Mouse (Mus musculus) forebrain, embryonic 16.5 days (tissue): ENCODE results near the gene Lrrc74a. TPM values are rescaled to one million over a fixed set of nuclear protein-coding genes. Genes with fewer than 3 reads are reported as not detected.

Experiments used
- ATAC-seq: fragments of 200-750 bp; cut with Nextera tagmentation; 2 replicates; pipeline ENCODE4 v1.8.0; 2017; ENCODE audit warnings: mild to moderate bottlenecking, moderate library complexity
- H3K27ac ChIP-seq: fragments of 300-500 bp; sonication (generic); 2 replicates; pipeline ENCODE4 v1.5.1; 2014; ENCODE audit warnings: low read length, control low read depth
- H3K27me3 ChIP-seq: fragments of 300-500 bp; sonication (generic); replicated peaks from 2 replicates; pipeline ENCODE4 v1.6.1; 2014; ENCODE audit warnings: low read length; ENCODE audit not compliant: control insufficient read depth, insufficient read depth
- H3K36me3 ChIP-seq: fragments of 300-500 bp; sonication (generic); 2 replicates; pipeline ENCODE4 v1.6.1; 2014; ENCODE audit not compliant: control insufficient read depth, insufficient read depth
- H3K4me1 ChIP-seq: fragments of 300-500 bp; sonication (generic); replicated peaks from 2 replicates; pipeline ENCODE4 v1.6.1; 2014; ENCODE audit warnings: low read length; ENCODE audit not compliant: control insufficient read depth, insufficient read depth
- H3K4me2 ChIP-seq: fragments of 300-500 bp; sonication (generic); 2 replicates; pipeline ENCODE4 v1.6.1; 2014; ENCODE audit warnings: mild to moderate bottlenecking, low read length, control low read depth
- H3K4me3 ChIP-seq: fragments of 300-500 bp; sonication (generic); replicated peaks from 2 replicates; pipeline ENCODE4 v1.5.1; 2014; ENCODE audit warnings: mild to moderate bottlenecking, low read length, control low read depth
- H3K9ac ChIP-seq: fragments of 300-500 bp; sonication (generic); replicated peaks from 2 replicates; pipeline ENCODE4 v1.6.1; 2014; ENCODE audit warnings: low read depth, low read length, control low read depth
- H3K9me3 ChIP-seq: fragments of 300-500 bp; sonication (generic); 2 replicates; pipeline ENCODE4 v1.6.1; 2016; ENCODE audit warnings: low read length; ENCODE audit not compliant: control insufficient read depth
- WGBS: fragments of 180-500 bp; shearing (Covaris S2); extraction: QIAGEN DNeasy Blood & Tissue Kit; methylation state at CpG from one replicate; pipeline ENCODE4 v1.1.7; 2014; 5-methylcytosine and 5-hydroxymethylcytosine counted together
- polyA plus RNA-seq: library from polyadenylated mRNA; unstranded; fragments of >200 nt; fragmentation: Nextera tagmentation; extraction: Ambion mirVana; gene quantifications from 2 replicates; pipeline ENCODE4 v1.2.1, GENCODE M21; 2015

Gene Lrrc74a
- polyA plus RNA-seq, 1 experiment from 2014 or later, result not detected

DNA sequence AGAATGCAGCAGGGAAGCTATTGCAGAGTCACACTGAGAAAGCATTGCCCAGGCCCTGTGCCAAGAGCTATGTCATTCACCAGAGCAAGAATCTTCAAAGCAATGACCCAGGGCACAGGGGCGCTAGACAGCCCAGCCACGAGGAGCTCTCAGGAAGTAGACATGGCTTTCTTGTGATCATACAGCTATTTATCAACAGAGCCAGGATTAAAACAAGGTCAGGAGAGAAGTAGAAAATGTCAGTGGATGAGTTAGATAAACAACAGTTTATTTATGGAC lies 56.6 kb downstream of the Lrrc74a start:
- H3K36me3 ChIP-seq, result no peaks in the 10 kb centered on the region
- H3K27ac ChIP-seq, result no peak overlapping the region
- no peak for ATAC-seq
- H3K4me1 ChIP-seq, result peaks cover 28% of the 10 kb centered on the region
- H3K4me3 ChIP-seq, result no peak overlapping the region
- no peaks in the 10 kb centered on the region for H3K27me3 ChIP-seq
- H3K9me3 ChIP-seq, result no peaks in the 10 kb centered on the region
- H3K4me2 ChIP-seq, result no peak overlapping the region
- no peak overlapping the region for H3K9ac ChIP-seq
- WGBS, result 18% methylated on average over 2 of the region's 2 CpGs

DNA sequence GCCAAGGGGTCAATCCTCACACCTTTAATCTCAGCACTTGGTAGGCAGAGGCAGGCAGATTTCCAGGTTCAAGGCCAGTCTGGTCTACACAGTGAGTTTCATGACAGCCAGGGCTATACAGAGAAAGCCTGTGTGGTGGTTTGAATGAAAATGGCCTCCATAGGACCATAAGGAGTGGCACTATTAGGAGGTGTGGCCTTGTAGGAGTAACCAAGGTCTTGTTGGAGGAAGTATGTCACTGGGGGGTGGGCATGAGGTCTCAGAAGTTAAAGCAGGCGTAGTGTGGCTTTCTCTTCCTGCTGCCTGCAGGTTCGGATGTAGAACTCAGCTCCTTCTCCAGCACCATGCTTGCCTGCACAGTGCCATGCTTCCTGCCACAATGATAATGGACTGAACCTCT lies 57.8 kb downstream of the Lrrc74a start:
- Histone ChIP-seq H3K27ac (no peak overlapping the region), H3K4me3 (no peak overlapping the region), H3K36me3 (no peaks in the 10 kb centered on the region), H3K9me3 (no peaks in the 10 kb centered on the region), H3K27me3 (no peaks in the 10 kb centered on the region), H3K9ac (no peak overlapping the region), H3K4me2 (no peak overlapping the region), H3K4me1 (peaks cover 22% of the 10 kb centered on the region)
- whole genome bisulfite sequencing, result 88% methylated on average over 2 of the region's 2 CpGs
- no peak for ATAC-seq

DNA sequence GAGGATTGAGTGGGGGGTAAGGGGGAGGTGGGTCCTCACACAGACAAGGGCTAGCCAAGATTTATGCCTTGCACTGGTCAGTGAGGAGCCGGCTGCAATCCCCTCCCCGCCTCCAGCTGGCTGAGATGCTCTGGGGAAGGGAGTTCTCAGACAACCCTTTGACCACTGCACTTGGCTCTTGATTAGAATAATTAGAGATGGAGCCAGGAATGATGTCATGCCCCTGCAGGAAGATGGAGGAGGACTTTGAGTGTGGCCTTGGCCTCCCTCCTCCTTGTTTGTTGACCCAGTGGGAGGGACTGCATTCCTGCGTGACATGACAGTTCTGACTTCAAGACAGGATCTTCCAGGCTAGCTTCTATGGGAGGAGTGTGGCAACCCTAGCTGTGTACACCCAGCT lies 59.7 kb downstream of the Lrrc74a start:
- ATAC-seq, result no peak
- 29% methylated on average over 3 of the region's 3 CpGs for WGBS
- Histone ChIP-seq H3K36me3 (no peaks in the 10 kb centered on the region), H3K4me2 (no peak overlapping the region), H3K4me3 (no peak overlapping the region), H3K9me3 (no peaks in the 10 kb centered on the region), H3K27ac (no peak overlapping the region), H3K9ac (no peak overlapping the region), H3K4me1 (peaks cover 19% of the 10 kb centered on the region), H3K27me3 (no peaks in the 10 kb centered on the region)

DNA sequence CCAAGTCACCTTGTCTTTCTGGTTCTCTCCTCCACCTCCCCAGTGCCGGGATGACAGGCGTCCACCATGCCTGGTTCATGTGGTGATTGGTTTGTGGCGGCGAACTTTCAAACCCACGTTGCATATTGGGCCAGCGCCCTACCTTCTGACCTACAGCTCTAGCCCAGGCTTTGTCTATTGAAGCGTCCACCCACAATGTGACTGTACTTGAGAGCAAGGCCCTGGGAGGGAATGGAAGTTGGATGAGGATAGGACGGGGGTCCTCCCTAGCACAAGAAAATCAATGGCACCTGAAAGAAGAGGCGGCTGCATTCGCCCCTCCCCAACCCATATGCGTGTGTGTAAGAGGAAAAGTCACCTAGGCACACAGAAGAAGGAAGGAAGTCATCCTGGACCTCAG lies 60.2 kb downstream of the Lrrc74a start:
- Histone ChIP-seq H3K4me3 (no peak overlapping the region), H3K9me3 (no peaks in the 10 kb centered on the region), H3K9ac (no peak overlapping the region), H3K27ac (no peak overlapping the region), H3K4me2 (no peak overlapping the region), H3K36me3 (no peaks in the 10 kb centered on the region), H3K27me3 (no peaks in the 10 kb centered on the region), H3K4me1 (peaks cover 24% of the 10 kb centered on the region)
- no peak for ATAC-seq
- 92% methylated on average over 11 of the region's 11 CpGs for whole genome bisulfite sequencing

DNA sequence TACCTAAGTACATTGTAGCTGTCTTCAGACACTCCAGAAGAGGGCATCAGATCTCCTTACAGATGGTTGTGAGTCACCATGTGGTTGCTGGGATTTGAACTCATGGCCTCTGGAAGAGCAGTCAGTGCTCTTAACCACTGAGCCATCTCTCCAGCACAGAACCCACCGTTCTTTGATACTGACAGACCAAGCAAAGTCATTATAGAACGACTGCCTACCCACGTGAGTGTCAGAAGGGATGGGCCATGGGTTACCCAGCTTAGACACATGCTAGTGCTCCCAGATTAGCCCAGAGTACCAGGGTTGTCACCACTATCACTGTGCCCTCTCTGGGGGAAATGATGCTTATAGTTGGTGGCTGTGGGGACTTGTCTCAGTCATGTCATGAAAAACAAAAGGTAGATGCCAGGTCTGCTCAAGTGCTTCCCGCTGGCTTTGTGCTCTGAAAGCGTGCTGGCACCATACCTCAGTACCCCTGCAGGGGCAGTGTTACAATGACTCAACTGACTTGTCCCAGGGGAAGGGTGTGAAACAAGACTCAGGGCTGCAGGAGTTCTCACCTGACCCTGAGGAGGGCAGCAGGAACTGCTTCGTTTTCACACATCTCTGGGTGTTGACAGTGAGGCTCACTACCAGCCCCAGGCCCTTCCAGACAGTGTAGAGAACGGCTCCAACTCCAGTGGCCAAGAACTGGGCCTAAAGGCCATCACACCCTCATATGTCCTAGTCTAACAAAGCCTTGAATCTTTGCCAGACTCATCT lies 61.1 kb downstream of the Lrrc74a start:
- H3K4me2 ChIP-seq, result no peak overlapping the region
- ATAC-seq, result peak; percentile 45
- 53% methylated on average over 7 of the region's 7 CpGs for WGBS

DNA sequence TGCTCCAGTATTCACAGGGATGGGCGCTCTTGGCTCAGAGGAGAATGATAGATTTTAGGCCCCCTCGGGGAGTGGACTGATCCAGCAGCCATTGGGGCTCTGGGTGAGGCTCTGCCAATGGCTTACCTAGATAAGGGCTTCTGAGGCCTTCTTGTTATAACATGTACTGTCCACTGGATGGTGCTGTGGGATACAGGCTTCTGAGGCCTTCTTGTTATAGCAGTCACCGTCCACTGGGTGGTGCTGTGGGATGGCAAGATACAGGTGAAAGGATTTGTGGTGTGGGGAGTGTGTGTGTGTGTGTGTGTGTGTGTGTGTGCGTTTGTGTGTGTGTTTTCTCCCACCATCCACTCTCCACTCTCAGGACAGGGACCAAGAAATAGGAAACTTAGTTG lies 61.7 kb downstream of the Lrrc74a start:
- WGBS, result 1% methylated on average over 4 of the region's 4 CpGs
- Histone ChIP-seq H3K36me3 (no peaks in the 10 kb centered on the region), H3K4me2 (no peak overlapping the region), H3K4me3 (no peak overlapping the region), H3K27ac (peak overlapping the region; percentile 25; the same call in 1 of the 2 replicates), H3K4me1 (peaks cover 30% of the 10 kb centered on the region), H3K9ac (no peak overlapping the region), H3K27me3 (no peaks in the 10 kb centered on the region), H3K9me3 (no peaks in the 10 kb centered on the region)
- peak; percentile 44 for ATAC-seq

More for the DNA sequence above, 61.1 kb downstream of the Lrrc74a start:
- H3K4me1 ChIP-seq, result peaks cover 30% of the 10 kb centered on the region
- H3K36me3 ChIP-seq, result no peaks in the 10 kb centered on the region
- no peaks in the 10 kb centered on the region for H3K9me3 ChIP-seq
- H3K9ac ChIP-seq, result no peak overlapping the region
- H3K27me3 ChIP-seq, result no peaks in the 10 kb centered on the region
- H3K27ac ChIP-seq, result peak overlapping the region; percentile 25; the same call in 1 of the 2 replicates
- H3K4me3 ChIP-seq, result no peak overlapping the region

DNA sequence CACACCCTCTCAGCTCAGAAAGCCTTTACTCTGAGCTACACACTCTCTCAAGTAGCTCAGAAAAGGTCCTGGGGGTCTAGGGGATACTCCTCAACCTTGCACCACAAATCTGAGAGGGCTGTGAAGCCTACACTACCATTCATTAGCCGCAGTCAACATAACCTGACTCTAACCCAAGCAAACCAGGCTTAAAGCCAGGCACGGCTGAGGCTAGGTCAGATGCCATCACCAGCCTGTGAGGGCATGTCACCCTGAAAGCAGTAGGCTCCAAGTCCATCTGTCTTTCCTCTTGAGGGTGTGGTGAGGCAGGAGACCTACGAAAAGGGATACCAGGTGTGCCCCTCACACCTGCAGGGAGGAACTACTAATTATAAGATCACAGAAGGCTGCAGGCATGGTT lies 62.2 kb downstream of the Lrrc74a start:
- Histone ChIP-seq H3K4me1 (peaks cover 35% of the 10 kb centered on the region), H3K9ac (no peak overlapping the region), H3K36me3 (no peaks in the 10 kb centered on the region), H3K4me3 (no peak overlapping the region), H3K27me3 (no peaks in the 10 kb centered on the region), H3K9me3 (no peaks in the 10 kb centered on the region), H3K4me2 (no peak overlapping the region), H3K27ac (0 out of 2 replicates have a peak overlapping the region, but pooled peaks have one; percentile 17)
- ATAC-seq, result 0 out of 2 replicates have a peak, but pooled peaks have one; percentile 1
- WGBS, result 82% methylated on average over 3 of the region's 3 CpGs

DNA sequence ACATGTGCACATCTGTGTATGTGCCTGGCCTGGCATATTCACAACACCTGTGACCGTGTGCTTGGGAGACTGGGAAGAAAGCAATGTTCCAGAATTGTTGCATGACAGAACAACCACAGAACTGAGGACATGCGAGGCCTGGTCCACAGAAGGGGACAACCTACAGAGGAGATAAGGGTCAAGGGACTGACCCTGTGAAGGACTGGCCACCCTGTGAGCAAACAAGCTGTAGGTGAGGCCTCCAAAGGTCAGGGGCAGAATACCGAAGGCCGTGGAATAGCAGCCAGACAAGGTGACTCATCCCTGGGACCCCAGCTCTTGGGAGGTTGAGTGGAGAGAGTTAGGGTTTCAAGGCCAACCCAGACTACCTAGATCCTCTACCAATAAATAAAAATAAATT lies 63.6 kb downstream of the Lrrc74a start:
- no peak overlapping the region for H3K9ac ChIP-seq
- H3K9me3 ChIP-seq, result no peaks in the 10 kb centered on the region
- H3K27ac ChIP-seq, result no peak overlapping the region
- H3K4me1 ChIP-seq, result peaks cover 49% of the 10 kb centered on the region
- 92% methylated on average over 4 of the region's 4 CpGs for WGBS
- no peak overlapping the region for H3K4me2 ChIP-seq
- no peaks in the 10 kb centered on the region for H3K27me3 ChIP-seq
- no peak overlapping the region for H3K4me3 ChIP-seq
- ATAC-seq, result no peak
- H3K36me3 ChIP-seq, result no peaks in the 10 kb centered on the region

DNA sequence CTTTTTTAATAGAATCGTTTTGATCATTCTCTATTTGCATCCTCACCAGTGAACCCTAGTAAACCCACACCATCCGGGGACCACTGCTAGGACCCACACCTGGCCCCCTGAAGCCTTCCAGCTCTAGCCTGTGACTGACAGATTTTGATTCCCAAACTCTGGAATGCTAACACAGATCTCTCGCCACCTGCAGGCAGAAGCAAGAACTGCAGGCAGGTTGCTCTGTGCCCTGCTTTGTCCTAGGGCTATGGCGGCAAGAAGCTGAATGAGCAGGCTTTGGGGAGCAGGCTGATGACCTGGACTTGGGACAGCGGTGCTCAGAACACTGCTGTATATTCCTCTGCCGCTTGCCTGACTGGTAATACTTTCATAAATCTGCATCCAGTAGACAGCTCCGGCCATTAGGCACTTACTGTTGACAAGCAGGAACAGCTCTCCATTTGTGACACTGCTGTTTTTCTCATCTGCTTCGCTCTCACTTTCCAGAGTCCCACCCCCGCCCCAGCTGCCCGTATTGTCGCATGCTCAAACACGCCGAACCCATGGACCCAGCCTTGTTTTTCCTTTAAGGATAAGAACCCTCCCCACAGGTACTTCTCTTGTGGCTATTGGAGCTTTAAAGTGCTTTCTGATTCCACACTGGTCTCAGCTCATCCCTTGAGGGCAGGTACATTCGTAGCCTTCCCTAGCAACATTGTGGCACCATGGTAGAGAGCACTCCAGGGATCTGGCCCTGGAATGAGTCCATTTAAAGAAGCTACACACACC lies 64.8 kb downstream of the Lrrc74a start:
- Histone ChIP-seq H3K9ac (peak overlapping the region; percentile 50), H3K4me1 (peaks cover 60% of the 10 kb centered on the region), H3K4me3 (no peak overlapping the region), H3K36me3 (no peaks in the 10 kb centered on the region), H3K4me2 (peak overlapping the region; percentile 28; the same call in 1 of the 2 replicates), H3K27me3 (no peaks in the 10 kb centered on the region), H3K27ac (peak overlapping the region; percentile 98), H3K9me3 (no peaks in the 10 kb centered on the region)
- no peak for ATAC-seq
- WGBS, result 14% methylated on average over 14 of the region's 14 CpGs
